Mouse (Mus musculus): Measurements from ENCODE around the gene Defb35. TPM values are rescaled to one million over a fixed set of nuclear protein-coding genes. Genes with fewer than 3 reads are reported as not detected.
A peak's percentile ranks its signal among the peaks of the same experiment; 100 is the strongest.
"Not testable (repeated sequence)": the region's sequence is repeated elsewhere in the genome, so short reads cannot be mapped to it uniquely, and the experiment has no call there.

Defb35 gene
- not detected in 2 replicates for polyA plus RNA-seq (2016; fragmentation: Nextera tagmentation; extraction: Ambion mirVana)

DNA sequence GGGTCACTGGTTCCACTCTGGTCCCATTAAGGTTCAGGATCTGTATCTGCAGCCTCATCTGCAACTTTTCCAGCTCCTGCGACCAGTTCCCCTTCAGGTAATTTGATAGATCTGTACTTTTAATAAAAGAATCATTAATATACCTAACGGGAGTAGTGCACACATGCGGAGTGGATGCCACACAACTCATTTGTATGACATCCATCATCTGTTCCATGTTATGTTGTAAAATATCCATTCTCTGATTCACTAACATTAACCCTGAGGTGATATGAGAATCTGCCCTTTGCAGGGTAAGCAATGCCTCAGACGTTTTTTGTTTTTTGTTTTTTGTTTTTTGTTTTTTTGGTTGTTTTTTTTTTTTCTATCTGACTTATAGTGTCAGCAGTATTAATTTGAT is at the start of gene Defb35:
Defb35 (plus strand) TSS at position 301 of the 400 bp plus-strand sequence.
- WGBS = 87% methylated on average over 4 of the region's 4 CpGs
- not testable (repeated sequence) for H3K4me3 ChIP-seq; H3K4me1 ChIP-seq; H3K9me3 ChIP-seq (replicated peaks); H3K36me3 ChIP-seq; DNase-seq (ENCODE audit: low spot score); H3K27ac ChIP-seq (replicated peaks); H3K27me3 ChIP-seq (ENCODE audit: low read depth, poor library complexity, severe bottlenecking)

DNA sequence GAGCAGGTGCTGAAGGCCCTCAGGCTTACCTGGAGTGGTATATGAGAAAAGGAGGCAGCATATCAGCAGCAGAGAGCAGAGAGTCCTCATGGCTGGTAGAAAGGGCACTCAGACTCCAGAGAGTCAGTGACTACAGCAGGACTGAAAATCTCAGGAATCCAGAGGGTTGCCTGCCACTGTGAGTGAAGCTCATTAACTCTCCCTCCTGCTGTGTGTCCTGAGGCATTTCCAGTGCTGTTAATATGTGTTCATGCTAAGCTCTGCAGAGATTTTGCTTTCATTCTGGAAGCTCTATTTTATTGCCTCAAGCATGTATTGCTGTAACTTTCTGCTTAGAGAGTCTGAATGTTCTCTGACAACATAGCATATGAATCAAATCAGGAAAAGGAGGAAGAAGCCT is 31.9 kb upstream of the Defb35 start, which contains the start of gene Defb11:
Defb11 (minus strand) TSS at position 123 of the 400 bp plus-strand sequence.
- not testable (repeated sequence) for H3K4me1 ChIP-seq; H3K4me3 ChIP-seq; H3K36me3 ChIP-seq; H3K9me3 ChIP-seq (replicated peaks); H3K27me3 ChIP-seq (ENCODE audit: low read depth, poor library complexity, severe bottlenecking); DNase-seq (ENCODE audit: low spot score); H3K27ac ChIP-seq (replicated peaks)

DNA sequence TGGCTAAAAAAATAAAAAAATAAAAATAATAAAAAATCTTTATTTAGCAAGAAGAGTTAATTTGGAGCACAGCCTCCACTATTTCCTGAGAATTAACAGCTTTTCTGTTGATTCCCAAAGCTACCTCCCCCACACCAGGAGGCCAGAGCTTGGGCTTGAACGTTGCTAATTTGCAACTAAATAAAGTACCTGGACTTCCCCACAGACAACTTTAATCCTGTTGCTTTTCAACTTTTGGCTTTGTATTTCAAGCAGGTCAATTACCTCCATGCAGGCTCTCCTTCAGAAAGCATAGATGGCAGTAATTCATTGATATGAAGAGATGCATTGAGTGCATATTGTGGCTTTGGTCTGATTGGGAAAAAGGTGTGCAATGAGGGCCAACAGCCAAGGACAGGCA is 26.2 kb upstream of the Defb35 start:
- WGBS = 12% methylated on average over 1 of the region's 1 CpGs
- Histone ChIP-seq H3K9me3 (replicated peaks) (no peaks in the 10 kb centered on the region), H3K4me3 (no peak overlapping the region), H3K4me1 (no peaks in the 10 kb centered on the region), H3K27me3 (ENCODE audit: low read depth, poor library complexity, severe bottlenecking) (no peaks in the 10 kb centered on the region), H3K27ac (replicated peaks) (no peak overlapping the region), H3K36me3 (no peaks in the 10 kb centered on the region)
- DNase-seq (ENCODE audit: low spot score) = no peak

DNA sequence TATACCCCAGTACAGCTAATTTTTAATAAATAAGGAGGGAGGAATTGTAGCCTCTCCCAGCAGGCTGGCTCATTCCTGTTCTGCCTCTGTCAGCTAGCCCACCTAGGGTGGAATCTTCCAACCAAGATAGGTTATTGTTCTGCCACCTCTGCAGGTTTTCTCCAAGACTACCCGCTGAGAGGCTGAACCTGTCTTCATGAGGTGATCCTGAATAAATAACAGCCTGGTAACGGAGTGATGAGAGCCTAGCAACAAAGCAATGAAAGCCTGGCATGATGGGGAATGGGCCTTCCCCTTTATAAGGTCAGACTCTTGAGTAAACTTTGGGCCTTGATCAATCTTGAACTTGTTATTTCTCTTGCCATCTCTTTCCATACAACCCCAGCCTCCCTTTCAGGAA is 25.6 kb upstream of the Defb35 start:
- H3K36me3 ChIP-seq = no peaks in the 10 kb centered on the region
- H3K27ac ChIP-seq (replicated peaks) = no peak overlapping the region
- no peaks in the 10 kb centered on the region for H3K9me3 ChIP-seq (replicated peaks)
- H3K4me3 ChIP-seq = no peak overlapping the region
- DNase-seq (ENCODE audit: low spot score) = no peak
- 17% methylated on average over 2 of the region's 2 CpGs for WGBS
- H3K4me1 ChIP-seq = no peaks in the 10 kb centered on the region
- H3K27me3 ChIP-seq (ENCODE audit: low read depth, poor library complexity, severe bottlenecking) = no peaks in the 10 kb centered on the region

DNA sequence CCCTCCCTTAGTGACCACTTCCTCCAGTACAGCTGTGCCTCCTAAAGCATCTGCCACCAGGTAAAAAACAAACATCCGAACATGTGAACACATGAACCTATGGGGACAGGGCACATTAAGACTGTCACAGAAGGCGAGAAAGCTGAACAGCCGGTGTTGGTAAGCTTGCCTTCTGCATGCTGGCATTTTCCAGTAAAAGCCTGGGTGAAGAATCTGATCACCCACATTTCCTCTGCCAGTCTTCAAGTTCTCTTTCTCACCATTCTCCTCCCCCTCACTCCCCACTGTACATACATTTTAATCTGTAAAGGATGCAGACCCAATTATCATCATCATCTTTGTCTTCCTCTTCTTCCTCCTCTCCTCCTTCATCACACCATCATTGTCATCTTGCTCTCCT is 22.5 kb upstream of the Defb35 start:
- Histone ChIP-seq H3K4me3 (no peak overlapping the region), H3K9me3 (replicated peaks) (no peaks in the 10 kb centered on the region), H3K4me1 (no peaks in the 10 kb centered on the region), H3K27me3 (ENCODE audit: low read depth, poor library complexity, severe bottlenecking) (no peaks in the 10 kb centered on the region), H3K27ac (replicated peaks) (no peak overlapping the region), H3K36me3 (no peaks in the 10 kb centered on the region)
- 91% methylated on average over 3 of the region's 3 CpGs for WGBS
- no peak for DNase-seq (ENCODE audit: low spot score)

DNA sequence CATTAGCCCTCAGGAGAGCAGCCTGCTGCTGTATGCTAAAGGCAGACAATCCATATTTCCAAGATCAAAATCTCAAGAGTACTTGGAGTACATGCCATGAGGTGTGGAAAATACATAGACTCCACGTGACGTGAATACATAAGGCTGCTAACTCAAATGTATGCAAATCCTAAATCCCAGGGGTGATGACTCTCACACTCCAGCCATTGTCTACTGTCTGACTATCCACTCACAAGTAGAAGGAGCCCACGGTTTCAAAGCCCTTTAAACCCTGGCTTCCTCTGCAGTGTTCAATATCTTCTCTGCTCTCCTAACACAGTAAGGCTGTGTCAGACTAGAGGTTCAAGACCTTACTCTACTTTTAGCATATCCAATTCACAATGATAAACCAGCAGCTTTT is 7.4 kb upstream of the Defb35 start:
- H3K9me3 ChIP-seq (replicated peaks); DNase-seq (ENCODE audit: low spot score); H3K4me3 ChIP-seq; H3K27me3 ChIP-seq (ENCODE audit: low read depth, poor library complexity, severe bottlenecking); H3K27ac ChIP-seq (replicated peaks); H3K36me3 ChIP-seq; H3K4me1 ChIP-seq: not testable (repeated sequence)
- WGBS = 61% methylated on average over 3 of the region's 3 CpGs

DNA sequence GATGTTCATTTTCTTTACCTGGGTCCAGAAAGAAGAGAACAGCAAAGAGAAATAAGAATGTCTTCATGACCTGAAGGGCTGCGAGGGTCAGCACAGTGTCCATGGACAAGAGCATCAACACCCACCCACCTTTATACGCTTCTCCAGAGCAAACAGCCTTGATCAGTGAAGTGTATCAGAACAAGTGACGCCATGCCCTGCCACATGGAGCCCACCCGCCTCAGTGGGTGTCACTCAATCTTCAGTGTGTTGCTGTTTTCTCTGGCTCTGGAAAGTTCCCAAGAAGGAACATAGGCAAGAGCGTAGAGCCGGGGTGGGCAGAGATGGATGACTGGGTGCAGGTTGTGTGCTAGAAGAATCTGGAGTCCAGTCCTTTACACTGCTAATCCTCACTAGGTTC is 5.5 kb upstream of the Defb35 start, which contains the start of gene Defb15:
Defb15 (minus strand) TSS at position 101 of the 400 bp plus-strand sequence.
- no peak for DNase-seq (ENCODE audit: low spot score)
- 90% methylated on average over 6 of the region's 6 CpGs for WGBS
- H3K27me3 ChIP-seq (ENCODE audit: low read depth, poor library complexity, severe bottlenecking) = no peaks in the 10 kb centered on the region

DNA sequence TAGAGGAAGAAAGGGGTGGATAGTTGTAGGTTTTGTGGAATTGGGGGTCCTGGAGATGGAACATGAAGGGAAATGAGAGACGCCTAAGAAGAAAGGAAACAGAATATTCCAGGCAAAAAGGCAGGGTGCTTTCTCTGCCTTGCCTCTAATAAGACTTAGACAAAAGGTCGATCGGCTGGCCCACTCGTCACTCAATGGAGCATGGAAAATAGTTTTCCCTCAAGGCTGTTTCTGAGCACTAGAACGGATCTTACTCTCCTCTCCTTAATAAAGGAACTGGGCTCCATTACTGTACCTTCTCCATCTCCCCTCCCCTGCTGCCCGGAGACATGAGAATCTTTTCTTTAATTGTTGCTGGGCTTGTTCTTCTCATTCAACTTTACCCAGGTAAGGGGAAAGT is 8.3 kb downstream of the Defb35 start, which contains the start of gene Defb13:
Defb13 (plus strand) TSS at position 301 of the 400 bp plus-strand sequence.
- Histone ChIP-seq H3K9me3 (replicated peaks) (no peaks in the 10 kb centered on the region), H3K27me3 (ENCODE audit: low read depth, poor library complexity, severe bottlenecking) (no peaks in the 10 kb centered on the region), H3K4me1 (no peaks in the 10 kb centered on the region), H3K4me3 (no peak within 1 kb of the TSS), H3K27ac (replicated peaks) (no peak within 1 kb of the TSS), H3K36me3 (no peaks in the 10 kb centered on the region)
- no peak for DNase-seq (ENCODE audit: low spot score)
- 89% methylated on average over 6 of the region's 6 CpGs for WGBS

More for the DNA sequence above, 5.5 kb upstream of the Defb35 start, which contains the start of gene Defb15:
- H3K9me3 ChIP-seq (replicated peaks) = 0 out of 2 replicates have a peak, but pooled peaks cover 6% of the 10 kb centered on the region
- no peak within 1 kb of the TSS for H3K27ac ChIP-seq (replicated peaks)
- no peak within 1 kb of the TSS for H3K4me3 ChIP-seq
- no peaks in the 10 kb centered on the region for H3K36me3 ChIP-seq
- H3K4me1 ChIP-seq = no peaks in the 10 kb centered on the region

DNA sequence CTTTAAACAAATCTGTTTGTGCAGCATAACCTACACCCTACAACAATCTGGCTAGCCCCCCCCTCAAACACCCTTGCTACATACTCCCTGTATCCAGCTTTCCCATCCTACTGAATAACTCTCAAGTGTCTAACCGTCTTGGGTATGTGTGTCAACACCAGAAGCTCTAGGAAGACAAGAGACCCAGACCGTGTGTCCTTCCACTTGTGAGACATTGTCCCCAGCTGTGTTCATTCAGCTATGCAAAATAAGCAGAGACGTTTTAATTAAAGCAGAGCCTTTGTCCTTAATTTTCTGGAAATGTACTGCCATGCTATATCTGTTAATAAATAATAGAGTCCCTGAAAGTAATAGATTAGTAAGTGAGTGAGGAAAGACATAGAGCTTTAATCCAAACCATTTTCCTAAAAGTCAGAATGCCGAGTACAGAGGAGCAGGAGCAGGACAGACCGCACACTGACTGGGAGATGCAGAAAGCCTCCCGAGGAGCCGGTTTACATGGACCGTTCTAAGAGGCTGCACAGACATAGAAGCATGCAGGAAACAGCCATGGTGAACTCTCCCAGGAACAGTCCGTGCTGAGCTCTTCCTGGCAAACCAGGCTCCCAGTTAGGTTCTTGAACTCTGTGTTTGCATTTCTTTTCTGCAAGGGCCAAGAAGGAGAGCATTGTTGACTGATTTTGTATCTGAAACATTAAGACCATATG is 9.3 kb downstream of the Defb35 start:
- DNase-seq (ENCODE audit: low spot score) = no peak
- no peaks in the 10 kb centered on the region for H3K9me3 ChIP-seq (replicated peaks)
- no peaks in the 10 kb centered on the region for H3K27me3 ChIP-seq (ENCODE audit: low read depth, poor library complexity, severe bottlenecking)
- 76% methylated on average over 9 of the region's 9 CpGs for WGBS
- H3K36me3 ChIP-seq = no peaks in the 10 kb centered on the region
- H3K27ac ChIP-seq (replicated peaks) = no peak overlapping the region
- H3K4me1 ChIP-seq = no peaks in the 10 kb centered on the region
- H3K4me3 ChIP-seq = no peak overlapping the region

DNA sequence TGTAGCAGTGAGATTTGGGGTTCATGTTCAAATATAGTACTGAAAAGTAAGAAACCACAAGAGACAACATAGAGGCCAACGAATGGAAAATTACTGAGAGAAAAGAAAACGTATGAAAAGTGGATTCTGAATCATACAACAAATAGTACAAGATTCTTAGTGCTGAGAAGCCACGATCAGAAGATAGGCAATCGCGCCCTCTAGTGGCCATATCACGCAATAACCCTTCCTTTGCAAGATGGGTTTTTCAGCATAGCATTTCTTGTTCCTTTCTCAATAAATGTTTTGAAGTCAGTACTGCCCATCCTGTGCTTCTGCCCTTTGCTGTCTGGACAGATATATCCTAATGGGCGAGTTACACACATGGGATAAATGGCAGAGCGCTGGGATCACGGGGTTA is 17.2 kb downstream of the Defb35 start:
- Histone ChIP-seq H3K4me1 (no peaks in the 10 kb centered on the region), H3K27ac (replicated peaks) (no peak overlapping the region), H3K36me3 (no peaks in the 10 kb centered on the region), H3K4me3 (no peak overlapping the region), H3K9me3 (replicated peaks) (no peaks in the 10 kb centered on the region), H3K27me3 (ENCODE audit: low read depth, poor library complexity, severe bottlenecking) (no peaks in the 10 kb centered on the region)
- DNase-seq (ENCODE audit: low spot score) = peak; percentile 34
- 7% methylated on average over 9 of the region's 9 CpGs for WGBS

DNA sequence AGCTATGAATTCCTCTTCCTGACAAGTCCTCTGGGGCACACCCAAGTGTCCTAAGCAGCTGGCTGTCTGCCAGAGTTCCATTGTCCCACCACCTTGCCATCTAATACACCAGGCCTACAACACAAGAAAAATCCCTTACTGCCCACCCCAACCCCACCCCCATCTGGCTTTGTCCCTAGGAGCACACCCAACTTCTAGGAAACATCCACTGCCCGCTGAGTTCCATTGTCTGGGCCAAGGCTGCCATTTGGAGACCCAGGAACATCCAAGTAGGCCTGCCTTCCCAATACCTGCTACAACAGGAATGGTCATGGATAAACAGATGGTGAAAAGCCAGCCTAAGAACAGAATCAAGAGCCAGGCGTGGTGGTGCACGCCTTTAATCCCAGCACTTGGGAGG is 18.2 kb downstream of the Defb35 start:
- H3K4me1 ChIP-seq = no peaks in the 10 kb centered on the region
- no peaks in the 10 kb centered on the region for H3K27me3 ChIP-seq (ENCODE audit: low read depth, poor library complexity, severe bottlenecking)
- no peak overlapping the region for H3K27ac ChIP-seq (replicated peaks)
- WGBS = 89% methylated on average over 3 of the region's 3 CpGs
- no peak overlapping the region for H3K4me3 ChIP-seq
- no peak for DNase-seq (ENCODE audit: low spot score)
- H3K36me3 ChIP-seq = no peaks in the 10 kb centered on the region
- no peaks in the 10 kb centered on the region for H3K9me3 ChIP-seq (replicated peaks)

DNA sequence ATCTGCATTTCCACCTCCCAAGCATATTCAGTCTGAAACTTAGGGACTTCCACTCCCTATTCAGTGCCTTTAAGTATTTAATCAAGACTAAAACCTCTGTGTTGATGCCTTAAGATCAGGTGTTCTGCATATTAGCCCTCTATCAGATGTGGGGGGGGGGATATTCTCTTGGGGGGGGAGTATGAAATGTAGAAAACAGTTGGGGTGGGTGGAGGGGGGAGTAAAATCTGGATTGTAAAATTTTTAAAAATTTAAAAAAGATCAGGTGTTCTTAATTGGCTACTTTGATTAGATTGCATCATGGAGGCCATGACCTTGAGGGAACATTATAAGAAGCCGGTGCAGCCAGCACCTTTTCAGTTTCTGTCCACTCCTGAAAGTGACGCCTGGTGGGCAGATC is 20.3 kb downstream of the Defb35 start, which contains the start of gene Fam90a1a:
Fam90a1a (plus strand) TSS at position 301 of the 400 bp plus-strand sequence.
- DNase-seq (ENCODE audit: low spot score) = no peak
- Histone ChIP-seq H3K27ac (replicated peaks) (no peak within 1 kb of the TSS), H3K4me3 (no peak within 1 kb of the TSS), H3K9me3 (replicated peaks) (no peaks in the 10 kb centered on the region), H3K4me1 (no peaks in the 10 kb centered on the region), H3K27me3 (ENCODE audit: low read depth, poor library complexity, severe bottlenecking) (no peaks in the 10 kb centered on the region), H3K36me3 (no peaks in the 10 kb centered on the region)
- WGBS = 91% methylated on average over 2 of the region's 2 CpGs

DNA sequence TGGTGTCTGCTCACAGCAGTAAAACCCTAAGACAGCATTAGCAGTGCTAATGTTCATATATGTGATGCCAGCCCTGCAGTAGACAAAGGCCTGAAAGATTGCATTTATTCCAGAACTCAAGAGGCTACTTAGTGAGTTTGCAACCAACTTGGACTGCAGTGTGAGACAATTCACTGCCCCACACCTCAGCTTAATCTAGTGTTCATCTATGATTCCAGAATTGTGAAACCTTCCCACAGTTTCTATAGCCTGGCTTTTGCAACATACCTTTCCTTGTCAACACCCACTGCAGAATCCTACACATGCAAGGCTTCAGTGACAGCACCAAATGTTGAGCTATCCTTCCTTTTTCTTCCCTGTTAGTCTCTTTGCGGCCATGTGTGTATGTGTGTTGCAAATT is 28.5 kb downstream of the Defb35 start:
- no peak overlapping the region for H3K4me3 ChIP-seq
- no peaks in the 10 kb centered on the region; the same call in 1 of the 2 replicates for H3K9me3 ChIP-seq (replicated peaks)
- no peaks in the 10 kb centered on the region for H3K4me1 ChIP-seq
- H3K36me3 ChIP-seq = no peaks in the 10 kb centered on the region
- 91% methylated on average over 1 of the region's 1 CpGs for WGBS
- no peak overlapping the region for H3K27ac ChIP-seq (replicated peaks)
- H3K27me3 ChIP-seq (ENCODE audit: low read depth, poor library complexity, severe bottlenecking) = no peaks in the 10 kb centered on the region
- no peak for DNase-seq (ENCODE audit: low spot score)

All from midbrain, embryonic 10.5 days (tissue).